ENCODE assay signal across 25 mouse cellular contexts in genomic region chr9:67937286-67937685, GRCm38 (mm10).
DNase-seq lines count a peak whose midpoint lies in the region; ATAC-seq and TF ChIP-seq lines count a peak whose summit lies in the region.
"Had no signal": no experiment of that assay in that cellular context is flagged by ENCODE, and none has a peak within 500 bp of the region (broad histone marks: within the 10 kb centered on the region; RNA-seq: fewer than 3 reads in every experiment).

No protein-coding gene starts in this region.

- no peak for TF ChIP-seq CTCF in midbrain, postnatal 0 days (IDR thresholded peaks at IDR 0.05)

- no peak overlapping the region for H3K4me3 ChIP-seq in forebrain, embryonic 12.5 days (replicated peaks)
- no peak overlapping the region for H3K4me3 ChIP-seq in forebrain, embryonic 15.5 days
- H3K4me3 ChIP-seq in midbrain, embryonic 14.5 days (replicated peaks; ENCODE audit: low read depth, low read length), result no peak overlapping the region
- H3K4me3 ChIP-seq in midbrain, postnatal 0 days (ENCODE audit: low read depth, low read length), result no peak overlapping the region
- H3K4me3 ChIP-seq in neural tube, embryonic 15.5 days (replicated peaks), result no peak overlapping the region
- H3K4me3 ChIP-seq in midbrain, embryonic 13.5 days (replicated peaks), result no peak overlapping the region
- H3K4me3 ChIP-seq: heart, embryonic 10.5 days; heart, embryonic 13.5 days had no signal

- peaks cover 7% of the 10 kb centered on the region; the same call in 1 of the 2 replicates for H3K4me1 ChIP-seq in forebrain, embryonic 12.5 days
- H3K4me1 ChIP-seq in forebrain, embryonic 15.5 days, result 0 out of 2 replicates have a peak, but pooled peaks cover 13% of the 10 kb centered on the region
- H3K4me1 ChIP-seq in midbrain, embryonic 14.5 days (ENCODE audit: control insufficient read depth, insufficient read depth, low read length), result no peaks in the 10 kb centered on the region
- no peaks in the 10 kb centered on the region for H3K4me1 ChIP-seq in midbrain, postnatal 0 days (ENCODE audit: insufficient read depth, low read length)
- no peaks in the 10 kb centered on the region for H3K4me1 ChIP-seq in neural tube, embryonic 15.5 days
- H3K4me1 ChIP-seq in midbrain, embryonic 13.5 days (replicated peaks), result 0 out of 2 replicates have a peak, but pooled peaks cover 4% of the 10 kb centered on the region
- H3K4me1 ChIP-seq: heart, embryonic 10.5 days had no signal

- H3K9me3 ChIP-seq in forebrain, embryonic 12.5 days, result no peaks in the 10 kb centered on the region
- H3K9me3 ChIP-seq in forebrain, embryonic 15.5 days, result no peaks in the 10 kb centered on the region
- H3K9me3 ChIP-seq in midbrain, embryonic 14.5 days (ENCODE audit: control insufficient read depth, low read length), result no peaks in the 10 kb centered on the region
- no peaks in the 10 kb centered on the region for H3K9me3 ChIP-seq in midbrain, postnatal 0 days (ENCODE audit: low read length)
- no peaks in the 10 kb centered on the region for H3K9me3 ChIP-seq in neural tube, embryonic 15.5 days (replicated peaks)
- H3K9me3 ChIP-seq in midbrain, embryonic 13.5 days, result no peaks in the 10 kb centered on the region
- H3K9me3 ChIP-seq: G1E; heart, embryonic 10.5 days; heart, embryonic 13.5 days had no signal

- peaks cover 18% of the 10 kb centered on the region for H3K27me3 ChIP-seq in forebrain, embryonic 12.5 days
- H3K27me3 ChIP-seq in forebrain, embryonic 15.5 days, result no peaks in the 10 kb centered on the region
- no peaks in the 10 kb centered on the region for H3K27me3 ChIP-seq in midbrain, embryonic 14.5 days (ENCODE audit: control insufficient read depth, insufficient read depth, low read length)
- no peaks in the 10 kb centered on the region for H3K27me3 ChIP-seq in midbrain, postnatal 0 days (ENCODE audit: insufficient read depth, low read length)
- no peaks in the 10 kb centered on the region for H3K27me3 ChIP-seq in neural tube, embryonic 15.5 days (replicated peaks)
- H3K27me3 ChIP-seq in midbrain, embryonic 13.5 days, result no peaks in the 10 kb centered on the region
- H3K27me3 ChIP-seq: CH12.LX; heart, embryonic 13.5 days had no signal

- H3K9ac ChIP-seq in forebrain, embryonic 12.5 days, result no peak overlapping the region
- H3K9ac ChIP-seq in forebrain, embryonic 15.5 days (replicated peaks), result no peak overlapping the region
- no peak overlapping the region for H3K9ac ChIP-seq in midbrain, embryonic 14.5 days (replicated peaks; ENCODE audit: low read length)
- no peak overlapping the region for H3K9ac ChIP-seq in midbrain, postnatal 0 days (replicated peaks; ENCODE audit: low read length, poor library complexity, severe bottlenecking)
- no peak overlapping the region for H3K9ac ChIP-seq in neural tube, embryonic 15.5 days (replicated peaks)
- H3K9ac ChIP-seq in midbrain, embryonic 13.5 days (replicated peaks), result no peak overlapping the region
- H3K9ac ChIP-seq: heart, embryonic 13.5 days; hindbrain, embryonic 14.5 days had no signal

- H3K27ac ChIP-seq in forebrain, embryonic 12.5 days, result no peak overlapping the region
- H3K27ac ChIP-seq in forebrain, embryonic 15.5 days (replicated peaks), result no peak overlapping the region
- no peak overlapping the region for H3K27ac ChIP-seq in midbrain, embryonic 14.5 days (replicated peaks; ENCODE audit: low read depth, low read length)
- no peak overlapping the region for H3K27ac ChIP-seq in midbrain, postnatal 0 days (ENCODE audit: low read depth, low read length)
- H3K27ac ChIP-seq in neural tube, embryonic 15.5 days (replicated peaks), result no peak overlapping the region
- H3K27ac ChIP-seq in midbrain, embryonic 13.5 days, result no peak overlapping the region
- H3K27ac ChIP-seq: heart, embryonic 10.5 days; heart, embryonic 13.5 days; hindbrain, embryonic 14.5 days; hindbrain, postnatal 0 days had no signal

- WGBS in forebrain, embryonic 12.5 days, result 29% methylated on average over 2 of the region's 2 CpGs
- WGBS in forebrain, embryonic 15.5 days, result 10% methylated on average over 2 of the region's 2 CpGs
- 60% methylated on average over 2 of the region's 2 CpGs for WGBS in midbrain, embryonic 14.5 days
- 48% methylated on average over 2 of the region's 2 CpGs for WGBS in midbrain, postnatal 0 days
- WGBS in neural tube, embryonic 15.5 days, result 56% methylated on average over 2 of the region's 2 CpGs
- WGBS in midbrain, embryonic 13.5 days, result 52% methylated on average over 2 of the region's 2 CpGs

- peak; percentile 71; the same call in 1 of the 2 replicates for ATAC-seq in forebrain, embryonic 12.5 days (ENCODE audit: low FRiP score)
- no peak for ATAC-seq in forebrain, embryonic 15.5 days (replicated peaks)
- ATAC-seq in midbrain, embryonic 14.5 days (ENCODE audit: low FRiP score, low TSS enrichment), result no peak
- ATAC-seq in midbrain, postnatal 0 days (ENCODE audit: low FRiP score), result no peak
- no peak for ATAC-seq in neural tube, embryonic 15.5 days (ENCODE audit: low FRiP score)
- no peak for ATAC-seq in midbrain, embryonic 13.5 days
- ATAC-seq: hindbrain, postnatal 0 days; inflammation-experienced regulatory T-cells, adult 6 months; intestine, embryonic 16.5 days had no signal

- no peak overlapping the region for H3K4me2 ChIP-seq in forebrain, embryonic 12.5 days
- H3K4me2 ChIP-seq in forebrain, embryonic 15.5 days (replicated peaks), result no peak overlapping the region
- no peak overlapping the region for H3K4me2 ChIP-seq in midbrain, embryonic 14.5 days (ENCODE audit: low read length)
- H3K4me2 ChIP-seq in midbrain, postnatal 0 days (ENCODE audit: low read depth, low read length, poor library complexity, severe bottlenecking), result no peak overlapping the region
- no peak overlapping the region for H3K4me2 ChIP-seq in neural tube, embryonic 15.5 days
- H3K4me2 ChIP-seq in midbrain, embryonic 13.5 days (replicated peaks), result no peak overlapping the region
- H3K4me2 ChIP-seq: heart, embryonic 13.5 days; hindbrain, embryonic 14.5 days had no signal

- DNase-seq in midbrain, embryonic 14.5 days, result peak; percentile 47
- DNase-seq in midbrain, postnatal 0 days (ENCODE audit: low spot score), result no peak
- peak; percentile 21 for DNase-seq in retina, embryonic 14.5 days (ENCODE audit: low spot score)
- DNase-seq: adrenal gland, adult 2 months; adrenal gland, postnatal 14 days; B cell, adult 2 months; cerebellum, adult 18-20 months; cerebellum, adult 9-10 months; cerebellum, postnatal 14 days; gastrocnemius, postnatal 25 days; heart, adult 18-20 months; heart, postnatal 14 days; heart, postnatal 4 days had no signal

- H3K36me3 ChIP-seq in forebrain, embryonic 12.5 days (replicated peaks), result peaks cover 11% of the 10 kb centered on the region
- H3K36me3 ChIP-seq in forebrain, embryonic 15.5 days, result peaks cover 18% of the 10 kb centered on the region
- H3K36me3 ChIP-seq in midbrain, embryonic 14.5 days (ENCODE audit: control insufficient read depth, insufficient read depth, low read length), result peaks cover 54% of the 10 kb centered on the region
- H3K36me3 ChIP-seq in midbrain, postnatal 0 days (ENCODE audit: insufficient read depth, low read length), result peaks cover 6% of the 10 kb centered on the region; the same call in 1 of the 2 replicates
- peaks cover 43% of the 10 kb centered on the region for H3K36me3 ChIP-seq in neural tube, embryonic 15.5 days
- peaks cover 39% of the 10 kb centered on the region for H3K36me3 ChIP-seq in midbrain, embryonic 13.5 days
